Mouse (Mus musculus) MEL (cell line): ENCODE measurements around the gene Gkn1. TPM values are rescaled to one million over a fixed set of nuclear protein-coding genes. Genes with fewer than 3 reads are reported as not detected.

Experiments
- DNase-seq: peaks from one replicate; pipeline ENCODE4 v3.0.0; 2011; ENCODE audit warnings: low read depth, low spot score
- H3K27ac ChIP-seq: 2 replicates; pipeline ENCODE4 v1.5.1; 2012; ENCODE audit warnings: low read depth, mild to moderate bottlenecking, control low read depth, low read length, moderate library complexity; ENCODE audit not compliant: control insufficient read depth
- H3K27me3 ChIP-seq, 2 experiments: fragments of 150-350 bp in 1 of 2; sonication (generic) in 1 of 2; 2 replicates each; pipeline ENCODE4 v1.6.1; 2012; ENCODE audit warnings: low read length in 2 of 2, mild to moderate bottlenecking in 2 of 2, improper control_type of control experiment in 1 of 2, moderate library complexity in 1 of 2; ENCODE audit not compliant: insufficient read depth in 2 of 2, control insufficient read depth in 1 of 2
- H3K36me3 ChIP-seq, 2 experiments: 2 replicates each; pipeline ENCODE4 v1.6.1; 2012 to 2014; ENCODE audit warnings: low read length in 2 of 2, improper control_type of control experiment in 1 of 2, inconsistent platforms in 1 of 2, mild to moderate bottlenecking in 1 of 2; ENCODE audit not compliant: insufficient read depth in 2 of 2, control insufficient read depth in 1 of 2
- H3K4me1 ChIP-seq, 2 experiments: fragments of 150-350 bp in 1 of 2; sonication (generic) in 1 of 2; 2 replicates each; pipeline ENCODE4 v1.6.1; 2012; ENCODE audit warnings: low read length in 2 of 2, improper control_type of control experiment in 1 of 2, mild to moderate bottlenecking in 1 of 2; ENCODE audit not compliant: insufficient read depth in 2 of 2, control insufficient read depth in 1 of 2
- H3K4me3 ChIP-seq, 2 experiments: fragments of 150-350 bp in 1 of 2; sonication (generic) in 1 of 2; 2 replicates each; pipeline ENCODE4 v1.5.1; 2012; ENCODE audit warnings: low read depth in 2 of 2, low read length in 2 of 2, mild to moderate bottlenecking in 2 of 2, moderate library complexity in 2 of 2, control low read depth in 1 of 2, improper control_type of control experiment in 1 of 2; ENCODE audit not compliant: control insufficient read depth in 1 of 2, insufficient read depth in 1 of 2
- H3K79me2 ChIP-seq: 2 replicates; pipeline ENCODE4 v1.6.1; 2012; ENCODE audit warnings: mild to moderate bottlenecking, low read length, moderate library complexity; ENCODE audit not compliant: control insufficient read depth, poor library complexity, insufficient read depth
- H3K9ac ChIP-seq: 2 replicates; pipeline ENCODE4 v1.6.1; 2012; ENCODE audit warnings: low read depth, mild to moderate bottlenecking, control low read depth, low read length, moderate library complexity; ENCODE audit not compliant: control insufficient read depth, poor library complexity, severe bottlenecking
- H3K9me3 ChIP-seq: fragments of 150-350 bp; sonication (generic); replicated peaks from 2 replicates; pipeline ENCODE4 v1.6.1; 2012; ENCODE audit warnings: mild to moderate bottlenecking, low read length, improper control_type of control experiment, moderate library complexity; ENCODE audit not compliant: insufficient read depth
- BHLHE40 ChIP-seq: IDR thresholded peaks from 2 replicates; pipeline ENCODE4 v1.6.1; 2012; ENCODE audit warnings: low read depth, mild to moderate bottlenecking, inconsistent platforms, low read length, improper control_type of control experiment, borderline replicate concordance
- CHD2 ChIP-seq: IDR thresholded peaks from 2 replicates; pipeline ENCODE4 v1.6.1; 2011; ENCODE audit warnings: low read length, improper control_type of control experiment
- ELF1 ChIP-seq: IDR thresholded peaks from 2 replicates; pipeline ENCODE4 v1.6.1; 2014; ENCODE audit warnings: low read depth, mild to moderate bottlenecking, inconsistent platforms, low read length, improper control_type of control experiment, moderate library complexity
- GABPA ChIP-seq: IDR thresholded peaks from 2 replicates; pipeline ENCODE4 v1.6.1; 2012; ENCODE audit warnings: low read depth, mild to moderate bottlenecking, inconsistent platforms, low read length, improper control_type of control experiment, moderate library complexity
- GATA1 ChIP-seq: IDR thresholded peaks from 2 replicates; pipeline ENCODE4 v1.6.1; 2011; ENCODE audit warnings: low read depth, low read length, improper control_type of control experiment
- KAT2A ChIP-seq: conservative IDR thresholded peaks from 2 replicates; pipeline ENCODE4 v1.6.1; 2012; ENCODE audit warnings: low read depth, low read length, improper control_type of control experiment, inconsistent platforms
- MAZ ChIP-seq: IDR thresholded peaks from 2 replicates; pipeline ENCODE4 v1.6.1; 2012; ENCODE audit warnings: low read depth, mild to moderate bottlenecking, inconsistent platforms, low read length, improper control_type of control experiment
- MEF2A ChIP-seq: IDR thresholded peaks from 2 replicates; pipeline ENCODE4 v1.6.1; 2014; ENCODE audit warnings: low read depth, mild to moderate bottlenecking, inconsistent platforms, low read length, improper control_type of control experiment; ENCODE audit not compliant: poor library complexity, insufficient replicate concordance, severe bottlenecking; ENCODE audit errors: extremely low read depth
- MYC ChIP-seq: IDR thresholded peaks from 2 replicates; pipeline ENCODE4 v1.6.1; 2011; ENCODE audit warnings: low read depth, mild to moderate bottlenecking, low read length, improper control_type of control experiment, moderate library complexity
- NRF1 ChIP-seq: IDR thresholded peaks from 2 replicates; pipeline ENCODE4 v1.6.1; 2014; ENCODE audit warnings: low read depth, mild to moderate bottlenecking, inconsistent platforms, low read length, improper control_type of control experiment, moderate library complexity; ENCODE audit not compliant: poor library complexity, insufficient read depth, severe bottlenecking
- POLR2A ChIP-seq, 2 experiments: IDR thresholded peaks; 2 replicates each; pipeline ENCODE4 v1.6.1; 2011 to 2012; ENCODE audit warnings: low read length in 2 of 2, mild to moderate bottlenecking in 2 of 2, control low read depth in 1 of 2, improper control_type of control experiment in 1 of 2, low read depth in 1 of 2, moderate library complexity in 1 of 2; ENCODE audit not compliant: control insufficient read depth in 1 of 2, insufficient read depth in 1 of 2, poor library complexity in 1 of 2
- RAD21 ChIP-seq: IDR thresholded peaks from 2 replicates; pipeline ENCODE4 v1.6.1; 2011; ENCODE audit warnings: mild to moderate bottlenecking, low read depth, low read length, improper control_type of control experiment
- SIN3A ChIP-seq: IDR thresholded peaks from 2 replicates; pipeline ENCODE4 v1.6.1; 2012; ENCODE audit warnings: low read length, improper control_type of control experiment, inconsistent platforms
- SMC3 ChIP-seq: IDR thresholded peaks from 2 replicates; pipeline ENCODE4 v1.6.1; 2011; ENCODE audit warnings: low read depth, low read length, improper control_type of control experiment
- TAL1 ChIP-seq: IDR thresholded peaks from 2 replicates; pipeline ENCODE4 v1.6.1; 2012; ENCODE audit warnings: mild to moderate bottlenecking, inconsistent platforms, low read length, moderate library complexity, mixed read lengths
- TCF12 ChIP-seq: IDR thresholded peaks from 2 replicates; pipeline ENCODE4 v1.6.1; 2014; ENCODE audit warnings: low read depth, mild to moderate bottlenecking, inconsistent platforms, low read length, improper control_type of control experiment, moderate library complexity
- UBTF ChIP-seq: IDR thresholded peaks from 2 replicates; pipeline ENCODE4 v1.6.1; 2012; ENCODE audit warnings: low read depth, mild to moderate bottlenecking, inconsistent platforms, low read length, improper control_type of control experiment, moderate library complexity, borderline replicate concordance; ENCODE audit not compliant: insufficient read depth
- USF2 ChIP-seq, 2 experiments: IDR thresholded peaks; 2 replicates each; pipeline ENCODE4 v1.6.1; 2011 to 2012; ENCODE audit warnings: improper control_type of control experiment in 2 of 2, low read length in 2 of 2, borderline replicate concordance in 1 of 2, inconsistent platforms in 1 of 2, low read depth in 1 of 2, mild to moderate bottlenecking in 1 of 2; ENCODE audit not compliant: insufficient read depth in 1 of 2
- ZKSCAN1 ChIP-seq: IDR thresholded peaks from 2 replicates; pipeline ENCODE4 v1.6.1; 2012; ENCODE audit warnings: low read depth, mild to moderate bottlenecking, inconsistent platforms, low read length, improper control_type of control experiment, moderate library complexity
- ZMIZ1 ChIP-seq: IDR thresholded peaks from 2 replicates; pipeline ENCODE4 v1.6.1; 2012; ENCODE audit warnings: low read depth, mild to moderate bottlenecking, inconsistent platforms, low read length, improper control_type of control experiment, moderate library complexity
- polyA plus RNA-seq, 2 experiments: library from polyadenylated mRNA; stranded (reverse) in 1 of 2; unstranded in 1 of 2; fragments of >175 nt in 1 of 2; fragments of >200 nt in 1 of 2; gene quantifications; 2 replicates each; pipeline versions ENCODE4 v1.2.1 to v1.2.4; 2012; ENCODE audit warnings: low replicate concordance in 2 of 2, low read depth in 1 of 2; ENCODE audit not compliant: insufficient read length in 2 of 2, insufficient read depth in 1 of 2, missing spikeins in 1 of 2
- total RNA-seq: library from RNA; depleted of rRNA; stranded (reverse); fragments of 300-350 nt; gene quantifications from 2 replicates; pipeline ENCODE4 v1.2.3, GENCODE M21; 2012

Gkn1 gene
- total and polyA plus RNA-seq, 3 experiments, result not detected

DNA sequence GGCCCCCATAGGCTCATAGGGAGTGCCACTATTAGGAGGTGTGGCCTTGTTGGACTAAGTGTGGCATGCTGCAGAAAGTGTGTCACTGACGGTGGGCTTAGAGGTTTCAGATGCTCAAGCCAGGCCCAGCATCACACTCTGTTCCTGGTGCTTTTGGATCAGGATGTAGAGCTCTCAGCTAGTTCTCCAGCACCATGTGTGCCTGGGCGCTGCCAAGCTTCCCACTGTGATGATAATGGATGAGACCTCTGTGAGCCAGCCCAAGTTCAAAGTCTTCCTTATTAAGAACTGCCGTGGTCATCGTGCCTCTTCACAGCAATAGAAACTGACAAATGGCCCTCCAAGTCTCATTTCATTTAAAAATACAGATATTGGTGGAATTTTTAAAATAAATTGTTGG is 38.0 kb downstream of the Gkn1 start:
- Histone ChIP-seq H3K9me3 (no peaks in the 10 kb centered on the region), H3K27me3 (peaks cover 9 to 11% of the 10 kb centered on the region in 2 experiments), H3K4me3 (no peak overlapping the region)
- TF ChIP-seq ELF1, result no peak
- no peak for TF ChIP-seq USF2 (IDR thresholded peaks at IDR 0.05; ENCODE audit: borderline replicate concordance in 1 of 2, insufficient read depth in 1 of 2, low read depth in 1 of 2, low read length in 2 of 2)
- no peak for TF ChIP-seq MEF2A
- TF ChIP-seq TAL1, result no peak
- TF ChIP-seq POLR2A (IDR thresholded peaks at IDR 0.05; ENCODE audit: control insufficient read depth in 1 of 2, insufficient read depth in 1 of 2, low read depth in 1 of 2, low read length in 2 of 2, poor library complexity in 1 of 2), result no peak
- no peak for TF ChIP-seq GABPA
- TF ChIP-seq UBTF, result no peak
- TF ChIP-seq CHD2, result no peak
- TF ChIP-seq SMC3, result no peak
- TF ChIP-seq SIN3A, result no peak
- no peak for TF ChIP-seq BHLHE40
- no peak for TF ChIP-seq MAZ
- no peak for TF ChIP-seq RAD21
- TF ChIP-seq NRF1, result no peak
- no peak for TF ChIP-seq ZKSCAN1
- TF ChIP-seq, all 39 proteins: peak for 0
- no peak for DNase-seq
- Histone ChIP-seq H3K9ac (no peak overlapping the region), H3K4me1 (no peaks in the 10 kb centered on the region), H3K27ac (no peak overlapping the region), H3K79me2 (no peaks in the 10 kb centered on the region), H3K36me3 (no peaks in the 10 kb centered on the region)

- H3K4me1 ChIP-seq, result no peaks in the 10 kb centered on the region
- no peak for DNase-seq
- no peak overlapping the region for H3K4me3 ChIP-seq
- H3K9ac ChIP-seq, result no peak overlapping the region
- H3K27me3 ChIP-seq, result peaks cover 9 to 21% of the 10 kb centered on the region in 2 experiments
- H3K79me2 ChIP-seq, result no peaks in the 10 kb centered on the region
- no peak overlapping the region for H3K27ac ChIP-seq
- no peak for TF ChIP-seq GATA1
- no peak for TF ChIP-seq RAD21
- no peak for TF ChIP-seq KAT2A
- TF ChIP-seq USF2 (IDR thresholded peaks at IDR 0.05; ENCODE audit: borderline replicate concordance in 1 of 2, insufficient read depth in 1 of 2, low read depth in 1 of 2, low read length in 2 of 2), result no peak
- TF ChIP-seq NRF1, result no peak
- TF ChIP-seq SIN3A, result no peak
- TF ChIP-seq MYC, result no peak
- TF ChIP-seq ZMIZ1, result no peak
- TF ChIP-seq SMC3, result no peak
- no peak for TF ChIP-seq TCF12
- no peaks in the 10 kb centered on the region for H3K9me3 ChIP-seq
- no peaks in the 10 kb centered on the region for H3K36me3 ChIP-seq
These were observed 46.3 kb downstream of the Gkn1 start for GRCm38 (mm10) chr6:87304486-87304885.
